Mouse (Mus musculus) colon, adult 2 months (tissue): ENCODE data around the gene Saysd1. TPM values are rescaled to one million over a fixed set of nuclear protein-coding genes. Genes with fewer than 3 reads are reported as not detected.

ENCODE experiments used
- polyA plus RNA-seq: library from polyadenylated mRNA; depleted of rRNA; stranded (reverse); fragments of >200 nt; gene quantifications from 2 replicates; pipeline ENCODE4 v1.2.3, GENCODE M21; 2012; rRNA removed

Saysd1 gene
- 15.1 and 15.6 TPM in 2 replicates for polyA plus RNA-seq

GRCm38 (mm10) chr14:20138484-20139355, at the start of gene Saysd1:
TSS of gene Saysd1 (minus strand) at chr14:20138534.

GRCm38 (mm10) chr14:20181466-20181921, 43.2 kb upstream of the Saysd1 start, which contains the start of gene Kcnk5:
TSS of gene Kcnk5 (minus strand) at chr14:20181809.

Other genes with a start within 250 kb of the Saysd1 start
- 9.3 and 10.3 TPM in 2 replicates for gene Gng2, start 160.9 kb downstream of the Saysd1 start, polyA plus RNA-seq
- 53.2 and 57.7 TPM in 2 replicates for gene Kcnk5, start 43.3 kb upstream of the Saysd1 start, polyA plus RNA-seq
- 0.57 and 1.5 TPM in 2 replicates for gene Kcnk16, start 130.7 kb upstream of the Saysd1 start, polyA plus RNA-seq
- 9.3 and 12.8 TPM in 2 replicates for gene Nudt13, start 156.2 kb upstream of the Saysd1 start, polyA plus RNA-seq
- gene Ecd, start 209.6 kb upstream of the Saysd1 start, polyA plus RNA-seq = 12.6 and 12.9 TPM in 2 replicates
- 18.7 and 21.1 TPM in 2 replicates for gene Fam149b, start 209.6 kb upstream of the Saysd1 start, polyA plus RNA-seq